Mouse (Mus musculus) c-Kit-negative CD71-positive TER-119-positive erythroid progenitor cells, embryonic 14.5 days (primary cell): ENCODE data around the gene Krcc1.
"Not testable (repeated sequence)": the region's sequence is repeated elsewhere in the genome, so short reads cannot be mapped to it uniquely, and the experiment has no call there.

Source experiments
- DNase-seq: peaks from one replicate; pipeline ENCODE4 v3.0.0-alpha.2; 2013; ENCODE audit warnings: low read depth, low spot score

Gene Krcc1

GRCm38 (mm10) chr6:71331491-71331890 lies 60.0 kb downstream of the Krcc1 start:
- not testable (repeated sequence) for DNase-seq

GRCm38 (mm10) chr6:71332236-71332965 lies 60.9 kb downstream of the Krcc1 start:
- DNase-seq = no peak

GRCm38 (mm10) chr6:71333031-71333430 lies 61.6 kb downstream of the Krcc1 start:
- DNase-seq = no peak

GRCm38 (mm10) chr6:71333578-71334273 lies 62.2 kb downstream of the Krcc1 start:
- DNase-seq = no peak
